Mouse (Mus musculus): ENCODE measurements around the gene Manbal. TPM values are rescaled to one million over a fixed set of nuclear protein-coding genes. Genes with fewer than 3 reads are reported as not detected.
"Not testable (repeated sequence)": the region's sequence is repeated elsewhere in the genome, so short reads cannot be mapped to it uniquely, and the experiment has no call there.

Manbal gene
- polyA plus RNA-seq, 2 experiments from 2014 or later: 30.7 to 54.6 TPM

- peak; percentile 21 for ATAC-seq
Observed at GRCm38 (mm10) chr2:157367991-157368390, 597 bp downstream of the Manbal start.

DNA sequence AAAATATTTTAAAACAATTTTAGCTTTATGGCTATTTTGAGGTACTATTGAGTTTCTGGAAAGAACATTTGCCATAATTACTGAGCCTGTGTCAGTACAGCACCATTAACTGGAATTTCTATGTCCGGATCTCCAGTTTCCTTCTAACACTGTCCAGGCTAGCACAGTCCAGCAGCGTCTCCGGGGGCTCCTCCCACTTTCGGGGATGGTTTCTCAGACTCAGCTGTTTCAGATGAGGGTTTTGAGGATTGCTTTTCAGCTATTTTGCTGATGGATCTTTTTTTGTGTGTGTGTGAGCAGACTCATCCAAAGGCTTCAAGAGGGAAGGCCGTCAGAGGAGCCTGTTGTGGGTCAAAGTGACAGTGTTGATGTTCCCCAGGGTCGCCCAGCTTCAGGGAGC, 4.3 kb downstream of the Manbal start:
- no peak for ATAC-seq

- ATAC-seq: no peak
Observed at GRCm38 (mm10) chr2:157373681-157374080, 6.3 kb downstream of the Manbal start.

- ATAC-seq: no peak
Observed at GRCm38 (mm10) chr2:157375051-157375450, 7.7 kb downstream of the Manbal start.

- no peak for ATAC-seq
Observed at GRCm38 (mm10) chr2:157375794-157376757, 8.7 kb downstream of the Manbal start.

DNA sequence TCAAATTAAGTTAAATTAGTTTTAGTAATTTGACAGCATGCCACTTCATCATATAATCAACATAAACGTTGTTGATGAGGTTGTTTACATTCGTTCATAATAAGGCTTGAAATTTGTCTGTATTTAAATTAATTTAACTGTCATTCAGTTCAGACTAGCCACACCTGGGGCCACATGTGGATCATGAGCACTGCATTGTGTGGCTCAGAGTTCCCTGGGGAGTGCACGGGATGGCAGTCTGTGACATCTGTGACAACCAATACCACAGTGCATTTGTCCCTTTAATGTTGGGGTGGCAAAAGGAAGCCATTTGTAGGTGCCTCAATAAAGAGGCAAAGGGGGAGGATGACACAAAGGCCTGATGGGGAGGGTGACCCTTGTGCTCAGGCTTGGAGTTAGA, 9.6 kb downstream of the Manbal start:
- no peak for ATAC-seq

DNA sequence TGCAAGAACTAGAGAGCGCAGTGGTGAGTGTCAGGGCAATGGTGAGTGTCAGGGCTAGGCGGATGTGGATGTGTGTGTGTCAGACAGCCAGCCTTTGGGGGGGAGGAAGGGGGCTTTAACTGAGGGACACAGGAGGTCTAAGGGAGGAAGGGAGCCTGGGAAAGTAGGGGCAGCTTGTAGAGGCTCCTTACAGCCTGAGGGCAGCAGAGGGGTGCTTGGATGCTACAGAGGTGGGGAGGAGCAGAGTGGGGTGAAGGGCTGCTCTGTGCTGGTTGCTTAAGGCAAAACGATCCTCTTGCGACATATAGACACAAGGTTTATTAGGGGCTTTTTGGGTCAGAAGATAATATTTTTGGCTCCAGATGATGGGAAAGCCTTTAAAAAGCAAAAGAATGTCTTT, 17.4 kb downstream of the Manbal start:
- ATAC-seq: no peak

GRCm38 (mm10) chr2:157388901-157389590, 21.7 kb downstream of the Manbal start:
- ATAC-seq: not testable (repeated sequence)

GRCm38 (mm10) chr2:157389591-157389921, 22.2 kb downstream of the Manbal start:
- ATAC-seq: no peak

DNA sequence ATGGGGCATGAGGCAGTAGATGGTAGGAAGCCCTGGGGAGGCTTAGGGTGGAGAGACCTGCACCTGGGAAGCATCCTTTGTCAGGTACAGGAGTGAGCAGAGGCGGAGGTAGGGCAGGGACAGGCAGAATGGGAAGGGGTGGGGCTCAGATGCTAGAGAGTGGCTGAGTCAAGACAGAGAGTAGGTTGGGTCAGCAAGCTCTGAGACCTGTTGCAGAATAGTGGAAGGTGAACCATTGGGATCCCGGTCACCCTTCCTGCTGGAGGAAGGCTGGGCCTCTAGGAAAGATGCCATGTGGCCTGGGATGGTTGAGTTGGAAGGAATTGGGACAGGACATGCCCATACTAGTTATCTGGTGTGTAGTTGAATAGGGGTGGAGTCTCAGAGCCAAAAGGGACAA, 24.9 kb downstream of the Manbal start:
- ATAC-seq: no peak

- no peak for ATAC-seq
Observed at GRCm38 (mm10) chr2:157393549-157393948, 26.2 kb downstream of the Manbal start.

DNA sequence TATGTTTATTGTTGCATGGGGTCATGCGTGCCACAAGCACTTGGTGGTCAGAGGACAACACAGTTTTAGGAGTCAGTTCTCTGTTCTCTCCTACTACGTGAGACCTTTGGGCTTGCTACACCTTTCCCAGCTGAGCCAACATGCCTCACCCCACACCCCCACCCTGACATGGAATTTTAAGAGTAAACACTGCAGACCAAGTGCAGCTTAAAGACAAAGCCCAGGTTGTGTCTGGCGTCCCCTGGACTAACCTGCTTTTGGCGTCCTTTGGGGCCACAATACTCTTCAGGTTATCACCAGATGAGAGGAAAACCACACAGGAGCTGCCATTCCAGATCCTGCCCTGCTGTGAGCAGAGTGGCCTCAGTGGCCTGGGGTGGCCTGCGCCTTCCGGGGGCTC, 27.5 kb downstream of the Manbal start:
- no peak for ATAC-seq

GRCm38 (mm10) chr2:157395371-157395770, 28.0 kb downstream of the Manbal start:
- ATAC-seq: no peak

DNA sequence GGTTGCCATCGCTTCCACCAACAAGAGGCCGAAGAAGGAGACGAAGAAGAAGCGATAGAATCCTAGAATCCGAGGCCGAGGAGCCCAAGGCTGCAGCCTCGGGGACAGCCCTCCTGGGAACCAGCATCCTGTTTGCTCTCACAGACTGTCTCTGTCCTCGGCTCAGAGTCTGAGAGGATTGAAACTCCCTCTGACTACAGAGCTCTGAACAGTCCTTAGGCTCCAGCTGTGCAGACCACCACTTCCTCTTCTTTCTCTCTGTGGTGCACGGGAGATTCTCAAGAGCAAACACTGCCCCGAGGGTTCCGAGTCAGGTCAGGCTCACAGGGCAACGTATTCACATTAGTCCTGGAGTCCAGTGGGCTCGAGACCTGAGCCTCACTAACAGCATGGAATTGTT, 28.6 kb downstream of the Manbal start:
- no peak for ATAC-seq

DNA sequence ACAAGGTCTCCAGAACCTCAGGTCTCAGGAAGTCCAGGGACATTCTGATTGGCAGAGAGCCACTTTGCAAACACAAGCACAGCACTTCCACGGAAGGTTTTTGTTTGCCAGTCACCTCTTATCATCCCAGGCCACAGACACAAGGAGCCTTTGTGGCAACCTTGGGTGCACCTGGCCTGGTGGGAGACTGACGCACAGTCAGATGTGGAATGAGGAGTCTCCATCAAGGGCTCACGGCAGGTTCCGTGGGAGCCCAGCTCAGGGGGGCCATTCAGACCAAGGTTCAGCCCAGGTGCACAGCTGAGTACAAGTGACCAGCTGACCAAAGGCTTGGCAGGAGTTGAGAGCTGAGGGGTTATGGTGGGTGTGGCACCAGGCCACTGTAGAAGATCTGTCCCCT, 30.0 kb downstream of the Manbal start:
- no peak for ATAC-seq

GRCm38 (mm10) chr2:157398539-157398938, 31.1 kb downstream of the Manbal start:
- ATAC-seq: no peak

DNA sequence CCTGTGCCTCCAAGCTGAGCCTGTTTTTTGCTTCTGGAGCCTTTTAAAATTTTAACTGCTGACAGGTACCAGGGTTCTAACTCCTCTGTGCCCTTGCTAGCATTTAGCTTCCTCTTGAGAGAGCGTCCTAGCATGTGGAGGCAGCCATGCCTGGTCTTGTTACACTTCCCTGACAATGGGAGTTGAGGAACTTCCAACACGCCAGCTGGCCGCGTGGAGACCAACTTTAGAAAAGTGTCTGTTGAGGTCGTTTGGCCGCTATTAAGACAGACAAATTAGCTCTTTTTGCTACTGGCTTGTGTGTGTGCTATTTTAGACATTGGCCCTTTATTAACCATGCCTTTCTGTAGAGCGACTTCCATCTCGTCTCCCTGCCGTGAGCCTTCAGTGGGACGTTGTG, 32.4 kb downstream of the Manbal start:
- no peak for ATAC-seq

- peak; percentile 75 for ATAC-seq
Observed at GRCm38 (mm10) chr2:157400491-157400890, 33.1 kb downstream of the Manbal start.

DNA sequence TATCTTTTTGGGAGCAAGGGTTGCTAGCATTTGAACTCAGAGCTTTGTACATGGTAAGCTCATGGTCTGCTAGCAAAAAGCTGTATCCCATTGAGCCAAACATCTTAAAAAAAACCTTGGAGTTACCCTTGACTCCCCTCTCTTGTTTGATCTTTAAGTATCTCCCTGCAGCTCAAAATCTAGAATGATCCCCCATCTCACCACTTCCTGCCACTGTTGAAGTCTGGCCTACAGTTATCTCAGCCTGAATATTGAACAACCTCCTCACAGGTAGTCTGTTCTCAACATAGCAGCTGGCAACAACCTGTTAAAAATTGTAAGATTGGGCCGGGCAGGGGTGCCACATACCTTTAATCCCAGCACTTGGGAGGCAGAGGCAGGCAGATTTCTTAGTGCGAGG, 33.9 kb downstream of the Manbal start:
- ATAC-seq: peak; percentile 76

DNA sequence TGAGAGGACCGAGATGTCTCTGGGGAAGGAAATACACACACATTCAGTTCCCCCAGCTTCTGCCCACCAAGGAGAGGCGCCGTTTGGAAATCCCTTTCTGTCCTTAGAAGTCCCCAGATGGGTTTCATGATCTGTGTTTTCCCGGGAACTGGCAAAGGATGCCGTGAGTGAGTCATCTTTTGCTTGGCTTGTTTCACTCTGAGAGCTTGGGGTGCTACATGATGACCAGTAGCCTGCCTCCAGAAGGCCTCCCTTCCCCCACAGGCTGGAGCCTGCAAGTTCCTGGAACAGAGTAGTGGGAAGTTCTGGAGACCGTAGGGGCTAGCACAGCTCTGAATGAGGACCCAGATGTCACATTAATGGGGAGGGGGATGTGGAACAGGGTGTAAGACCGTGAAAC, 40.2 kb downstream of the Manbal start:
- no peak for ATAC-seq

GRCm38 (mm10) chr2:157409793-157410533, 42.6 kb downstream of the Manbal start:
- no peak for ATAC-seq

- ATAC-seq: no peak
Observed at GRCm38 (mm10) chr2:157411151-157411693, 43.8 kb downstream of the Manbal start.

GRCm38 (mm10) chr2:157412497-157412896, 45.1 kb downstream of the Manbal start:
- no peak for ATAC-seq

Measured in activated CD4-positive, CD25-positive, alpha-beta regulatory T cell, adult 4 months (primary cell).